Mouse (Mus musculus): ENCODE measurements around the gene Armc12.

Gene Armc12

DNA sequence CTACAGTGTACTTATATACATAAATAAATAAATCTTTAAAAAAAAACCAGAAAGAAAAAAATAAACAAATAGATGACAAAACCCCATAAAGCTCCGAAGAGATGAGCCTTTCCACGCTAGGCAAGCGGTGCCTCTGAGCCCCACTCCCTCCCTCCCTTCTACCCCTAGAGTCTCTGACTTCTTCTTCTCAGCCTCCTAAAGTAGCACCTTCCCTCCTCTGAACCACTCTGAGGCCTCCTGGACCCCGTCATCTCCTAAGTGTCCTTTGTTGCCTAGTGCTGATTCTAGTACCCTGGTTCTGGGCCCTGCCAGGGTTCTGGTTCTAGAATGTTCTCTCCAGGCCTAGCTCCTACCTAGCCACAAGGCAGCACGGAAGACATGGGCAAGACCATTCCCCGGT lies at the start of gene Armc12:
TSS of gene Armc12 (plus strand) at position 301 of the 400 bp plus-strand sequence.
- no peak for DNase-seq

DNA sequence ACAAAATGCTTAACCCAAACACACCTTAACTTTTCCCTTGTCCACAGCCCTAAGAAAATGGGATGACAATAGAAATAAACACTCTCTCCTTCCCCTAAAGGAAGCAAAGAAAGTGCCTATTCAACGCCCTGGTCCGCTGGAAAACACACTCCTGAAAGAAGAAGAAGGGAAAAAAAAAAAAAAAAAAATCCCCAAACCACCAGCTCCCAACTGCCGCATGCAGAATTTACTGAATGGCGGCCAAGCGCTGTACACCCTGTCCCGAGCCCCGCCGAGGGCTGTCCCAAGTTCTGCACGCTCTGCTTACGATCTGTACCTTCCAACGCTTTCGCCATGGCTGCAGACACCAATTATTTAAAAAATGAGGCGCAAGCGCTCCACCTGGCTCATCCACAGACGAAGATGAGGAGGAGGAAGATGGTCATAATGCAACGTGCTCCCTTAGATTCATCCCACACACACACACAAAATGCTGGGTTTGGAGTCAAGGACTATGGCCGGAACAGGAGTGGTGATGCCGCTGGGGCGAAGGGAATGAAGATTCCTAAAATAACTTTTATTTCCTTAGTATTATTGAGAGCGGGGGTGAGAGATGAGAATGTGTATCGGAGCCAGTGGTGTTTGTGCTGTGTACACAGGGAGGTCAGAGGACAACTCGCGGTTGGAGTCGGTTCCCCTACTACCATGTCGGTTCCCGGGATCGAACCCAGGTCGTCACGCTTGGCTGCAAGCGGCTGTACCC lies 45.7 kb upstream of the Armc12 start:
- DNase-seq, result no peak

DNA sequence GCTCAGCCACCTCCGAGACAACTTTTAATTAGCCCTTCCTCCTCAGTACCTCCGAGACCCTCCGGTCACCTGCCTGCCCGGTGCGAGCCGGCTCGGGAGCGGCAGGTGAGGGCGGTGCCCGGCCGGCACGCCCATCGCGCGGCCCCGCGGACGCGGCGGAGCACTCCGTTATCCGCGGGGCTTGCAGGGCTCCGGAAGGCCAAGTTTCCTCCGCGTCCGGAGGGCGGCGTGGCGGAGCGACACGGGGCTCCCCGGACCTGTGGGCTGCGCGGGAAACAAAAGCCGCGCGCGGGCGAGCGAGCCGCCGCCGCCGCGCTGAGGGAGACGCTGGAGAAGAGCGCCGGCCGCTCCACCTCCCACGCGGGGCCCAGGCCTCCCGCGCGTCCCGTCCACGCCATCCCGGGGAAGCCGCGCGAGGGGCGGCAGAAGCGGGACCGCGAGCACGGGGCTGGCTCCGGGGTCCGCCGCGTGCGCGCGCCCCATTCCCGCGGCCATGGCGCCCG lies 45.1 kb upstream of the Armc12 start:
- peak; percentile 78 for DNase-seq

DNA sequence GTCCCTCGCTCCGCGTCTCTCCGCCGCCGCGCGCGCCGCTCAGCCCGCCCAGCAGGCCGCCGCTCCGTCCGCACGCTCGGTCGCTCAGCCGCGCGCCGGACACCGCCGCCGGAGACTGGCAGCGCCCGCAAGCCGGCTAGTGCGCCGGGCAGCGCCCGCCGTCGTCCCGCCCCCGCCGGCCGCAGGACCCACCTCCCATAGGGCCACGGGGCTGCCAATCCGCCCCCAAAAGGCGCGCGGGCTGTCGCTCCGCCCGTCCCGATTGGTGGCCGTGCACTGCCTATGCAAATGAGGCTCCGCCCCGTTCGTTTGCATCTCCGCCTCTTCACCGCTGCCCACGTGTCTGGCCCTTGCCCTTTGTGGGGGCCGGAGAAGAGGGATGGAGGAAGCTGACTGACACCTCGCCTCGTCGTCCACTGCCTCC lies 44.6 kb upstream of the Armc12 start:
- peak; percentile 99 for DNase-seq

DNA sequence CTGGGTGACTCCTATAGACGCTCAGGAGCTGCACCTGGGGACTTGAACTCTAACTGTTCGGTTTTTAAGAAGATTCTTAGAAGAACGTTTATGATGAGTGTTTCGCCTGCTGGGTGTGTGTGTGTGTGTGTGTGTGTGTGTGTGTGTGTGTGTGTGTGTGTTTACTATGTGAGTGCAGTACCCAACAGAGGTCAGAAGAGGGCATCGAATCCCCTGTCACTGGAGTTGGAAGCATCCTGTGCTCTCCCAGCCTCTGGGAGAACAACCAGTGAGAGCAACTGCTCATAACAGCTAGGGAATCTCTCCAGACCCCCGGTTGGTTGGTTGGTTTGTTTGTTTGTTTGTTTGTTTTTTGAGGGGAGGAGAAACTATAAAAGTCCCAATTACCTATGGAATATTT lies 43.9 kb upstream of the Armc12 start:
- peak; percentile 46 for DNase-seq

DNA sequence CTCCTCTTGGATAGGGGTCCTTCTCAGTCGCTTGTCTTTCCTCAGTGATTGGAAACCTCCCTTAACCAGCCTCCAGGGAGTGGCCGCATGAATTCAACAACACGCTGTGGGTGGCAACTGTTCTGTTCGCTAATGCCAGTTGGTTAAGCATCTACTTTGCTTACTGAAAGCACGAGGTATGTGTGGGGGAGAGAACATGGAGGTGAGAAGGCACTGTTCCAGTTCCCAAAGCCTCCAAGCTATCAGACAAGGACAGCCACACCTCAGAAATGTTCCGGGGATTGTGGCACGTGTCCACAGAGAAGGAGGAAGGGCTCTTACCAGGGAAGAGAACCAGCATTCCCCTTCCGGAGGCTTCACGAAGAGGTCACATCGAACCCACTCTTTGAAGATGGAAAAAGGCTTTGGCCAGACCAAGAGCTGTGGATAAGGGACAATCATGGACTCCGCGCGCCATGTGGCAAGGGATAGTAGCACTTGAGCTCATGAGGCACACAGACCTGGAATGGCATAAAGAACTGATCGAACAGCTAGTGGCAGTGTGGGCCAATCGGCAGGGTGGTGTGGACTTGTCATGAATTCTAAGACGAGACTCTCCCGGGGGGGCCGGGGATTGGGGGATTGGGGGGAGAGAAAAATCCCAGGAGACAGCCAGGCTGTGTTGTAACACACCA lies 42.9 kb upstream of the Armc12 start:
- DNase-seq, result no peak

DNA sequence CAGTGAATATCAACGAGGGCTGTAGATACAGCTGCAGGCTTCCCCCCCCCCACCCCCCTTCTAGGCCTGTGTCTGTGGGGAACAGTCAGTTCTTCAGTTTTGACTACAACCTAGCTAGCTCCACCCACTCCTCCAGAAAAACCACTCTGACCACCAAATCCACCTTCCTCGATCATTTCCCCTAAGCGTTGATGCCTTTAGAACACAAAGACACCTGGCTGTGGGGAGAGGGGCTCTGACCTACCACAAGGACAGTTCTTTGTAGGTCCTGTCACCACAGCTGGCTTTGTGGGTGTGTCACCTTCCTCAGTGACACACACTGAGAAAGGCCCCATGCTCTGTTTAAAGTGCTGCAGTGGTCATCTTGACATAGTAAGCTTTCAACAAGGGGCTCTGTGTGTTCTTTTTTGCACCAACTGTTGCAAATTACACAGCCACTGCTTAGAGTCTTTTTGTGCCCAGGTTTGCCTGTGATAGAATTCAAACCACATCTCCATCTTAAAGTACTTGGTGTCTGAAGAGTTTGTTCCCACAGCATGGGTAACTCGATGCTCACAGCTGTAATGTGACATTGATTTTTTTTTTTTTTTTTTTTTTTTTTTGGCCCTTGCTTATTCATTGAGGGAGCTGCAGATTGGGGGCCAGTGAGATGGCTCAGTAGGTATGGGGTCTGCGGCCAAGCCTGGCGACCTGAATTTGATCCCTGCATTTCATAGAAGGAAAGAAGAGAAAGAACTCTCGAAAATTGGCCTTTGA lies 42.2 kb upstream of the Armc12 start:
- no peak for DNase-seq

DNA sequence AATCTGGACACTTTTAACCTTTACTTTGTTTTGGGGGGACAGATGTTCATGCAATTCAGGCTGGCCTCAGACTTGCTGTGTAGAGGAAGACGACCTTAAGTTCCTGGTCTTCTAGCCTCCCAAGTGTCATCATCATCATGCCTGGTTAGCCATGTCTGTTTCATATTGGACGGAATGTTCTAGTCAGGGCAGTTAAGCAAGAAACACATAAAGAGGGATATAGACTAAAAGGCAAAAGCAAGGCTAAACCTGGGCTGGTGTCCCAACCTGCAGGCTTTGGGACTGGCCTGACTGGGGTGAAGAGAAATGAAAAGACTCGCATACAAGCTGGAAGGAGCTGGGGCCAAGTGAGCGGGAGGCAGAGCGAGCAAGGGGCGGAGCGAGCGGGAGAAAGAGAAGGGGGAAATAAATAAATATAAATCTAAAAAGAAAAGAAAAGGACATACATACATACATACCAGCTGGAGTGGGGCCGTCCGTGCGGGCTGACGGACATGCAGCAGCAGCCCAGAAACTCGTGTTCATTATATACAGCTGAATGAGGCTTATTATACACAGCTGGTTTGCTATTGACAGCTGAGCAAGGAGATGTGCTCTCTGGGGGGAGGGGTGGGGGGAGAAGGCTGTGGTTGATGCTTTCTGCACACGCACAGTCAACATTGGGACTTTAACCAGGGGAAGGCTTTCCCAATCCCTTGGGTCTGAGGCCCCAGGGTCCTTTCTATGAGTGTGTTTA lies 39.4 kb upstream of the Armc12 start:
- peak; percentile 62 for DNase-seq

DNA sequence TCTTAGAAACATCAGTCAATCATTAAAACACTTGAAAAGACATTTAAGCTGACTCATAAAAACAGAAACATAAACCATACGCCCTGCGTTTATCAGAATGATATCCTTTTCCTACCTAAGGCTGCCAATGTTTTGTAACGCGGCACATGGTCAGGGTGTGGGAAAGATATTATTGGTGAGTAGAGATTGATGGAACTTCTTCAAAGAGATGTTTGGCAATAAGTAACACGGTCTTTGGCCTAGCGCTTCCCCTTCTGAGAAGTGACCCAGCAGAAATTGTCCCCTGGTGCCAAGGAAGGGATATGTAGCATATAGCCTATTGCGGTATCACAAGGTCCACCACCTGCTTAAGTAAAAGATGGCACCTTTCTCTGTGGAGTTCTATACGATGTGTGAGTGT lies 34.8 kb upstream of the Armc12 start:
- DNase-seq, result no peak

DNA sequence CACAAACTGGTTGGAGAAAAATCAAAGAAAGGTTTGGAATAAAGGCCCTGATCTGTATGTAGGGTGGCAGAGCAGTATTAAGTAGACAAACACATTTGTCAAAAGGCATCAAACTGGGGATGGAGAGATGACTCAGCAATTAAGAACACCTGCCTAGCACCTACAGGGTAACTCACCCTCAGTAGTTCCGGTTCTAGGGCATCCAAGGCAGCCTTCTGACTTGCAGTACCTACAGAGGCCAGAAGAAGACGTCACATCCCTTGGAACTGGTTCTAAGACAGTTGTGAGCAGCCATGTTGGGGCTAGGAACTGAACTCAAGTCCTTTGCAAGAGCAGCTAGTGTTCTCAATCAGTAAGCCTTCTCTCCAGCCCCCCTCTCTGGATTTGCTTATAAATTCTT lies 31.4 kb upstream of the Armc12 start:
- no peak for DNase-seq

DNA sequence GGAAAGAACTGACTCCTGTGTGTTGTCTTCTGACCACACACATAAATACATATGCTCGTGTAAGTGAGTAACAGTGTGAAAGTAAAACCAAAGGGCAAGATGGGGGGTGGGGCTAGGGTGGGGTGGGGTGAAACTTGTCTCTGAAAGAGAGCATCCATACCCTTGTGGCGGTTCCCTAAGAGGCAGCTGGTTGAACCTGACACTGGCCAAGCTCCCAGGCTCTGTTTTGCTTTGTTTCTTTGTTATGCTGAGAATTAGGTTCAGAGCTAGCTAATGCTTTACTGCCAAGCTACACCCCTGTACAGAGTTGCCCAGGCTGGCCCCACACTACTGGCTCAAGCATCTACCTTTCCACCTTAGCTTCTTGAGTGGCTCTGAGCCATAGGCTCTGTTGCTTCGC lies 30.1 kb upstream of the Armc12 start:
- DNase-seq, result no peak

DNA sequence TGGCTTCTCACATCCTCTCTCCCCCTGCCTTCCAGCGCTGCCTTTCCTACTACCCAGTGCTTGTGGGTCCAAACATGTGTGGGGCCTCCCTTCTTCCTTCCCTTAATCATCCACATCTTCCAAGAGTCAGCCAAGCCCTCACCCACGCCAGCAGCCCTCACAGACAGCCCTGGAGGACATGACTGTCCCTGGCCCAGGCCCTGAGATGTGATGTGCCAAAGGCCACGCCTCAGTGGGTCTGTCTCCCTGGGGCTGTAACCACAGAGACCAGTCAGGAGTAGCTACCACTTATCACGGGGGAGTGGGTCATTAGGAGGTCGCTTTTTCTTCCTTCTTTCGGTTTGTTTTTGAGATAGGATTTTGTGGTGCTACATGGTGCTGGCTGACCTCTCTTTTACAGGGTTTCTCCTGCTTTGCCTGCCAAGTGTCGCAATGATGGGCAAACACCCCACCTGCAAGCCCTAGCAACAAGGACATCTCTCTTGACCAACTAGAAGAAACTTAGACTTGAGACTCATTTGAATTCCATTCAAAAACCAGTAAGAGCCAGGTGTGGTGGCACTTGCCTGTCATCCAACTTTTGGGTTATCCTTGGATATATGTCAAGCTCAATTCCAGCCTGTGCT lies 28.3 kb upstream of the Armc12 start:
- DNase-seq, result no peak

DNA sequence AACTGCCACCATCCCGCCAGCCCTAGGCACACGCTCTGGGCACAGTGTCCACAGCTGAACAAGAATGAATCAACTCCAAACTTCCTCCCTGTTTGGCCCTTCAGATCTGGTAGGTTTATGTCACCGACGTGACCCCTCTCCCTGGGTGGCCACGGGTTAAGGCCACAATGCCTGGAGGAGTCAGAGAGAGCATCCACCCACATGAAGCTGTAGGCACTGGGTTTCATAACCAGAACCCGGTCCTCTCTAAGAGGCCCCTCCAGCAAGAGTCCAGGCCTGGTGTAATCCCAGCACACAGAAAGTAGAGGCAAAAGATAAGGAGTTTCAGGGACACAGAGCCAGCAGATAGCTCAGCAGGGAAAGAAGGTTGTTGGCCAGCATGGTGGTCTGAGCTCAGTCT lies 26.4 kb upstream of the Armc12 start:
- no peak for DNase-seq

DNA sequence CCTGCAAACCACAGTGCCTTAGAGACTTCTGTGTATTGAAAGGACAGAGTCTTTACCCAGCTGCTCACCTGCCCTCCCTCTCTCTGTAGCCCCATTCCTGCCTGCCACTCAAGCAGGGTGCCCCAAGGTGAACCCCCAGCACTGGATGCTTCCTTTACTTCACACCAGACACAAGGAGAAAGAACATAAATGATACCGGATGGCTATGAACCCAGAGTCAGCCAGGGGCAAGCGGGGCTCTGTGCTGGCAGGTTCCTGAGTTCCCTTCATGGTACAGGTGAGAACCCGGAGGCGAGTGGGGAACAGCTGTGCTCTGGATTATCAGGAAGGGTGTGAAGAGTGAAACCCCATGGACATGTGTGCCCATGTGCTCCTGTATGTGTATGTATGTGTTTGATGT lies 25.0 kb upstream of the Armc12 start:
- DNase-seq, result no peak

DNA sequence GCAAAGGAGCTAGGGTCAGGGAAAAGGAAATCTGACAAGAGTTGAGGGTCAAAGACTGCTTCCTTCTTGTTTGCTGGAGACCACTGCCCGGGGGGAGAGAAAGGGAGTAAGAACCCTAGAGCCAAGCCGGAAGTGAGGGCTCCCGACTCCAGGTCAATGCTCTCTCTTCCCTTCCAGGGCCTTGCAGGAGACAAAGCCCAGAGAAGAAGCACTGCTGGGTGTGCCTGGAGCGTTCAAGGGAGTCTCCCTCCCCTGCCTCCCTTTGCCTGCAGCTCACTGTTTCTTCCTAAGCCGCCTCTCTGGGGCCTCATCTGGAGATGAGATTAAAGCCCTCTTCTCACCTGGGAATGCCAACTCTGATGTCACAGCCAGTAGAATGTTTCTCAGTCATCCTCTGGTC lies 23.7 kb upstream of the Armc12 start:
- no peak for DNase-seq

DNA sequence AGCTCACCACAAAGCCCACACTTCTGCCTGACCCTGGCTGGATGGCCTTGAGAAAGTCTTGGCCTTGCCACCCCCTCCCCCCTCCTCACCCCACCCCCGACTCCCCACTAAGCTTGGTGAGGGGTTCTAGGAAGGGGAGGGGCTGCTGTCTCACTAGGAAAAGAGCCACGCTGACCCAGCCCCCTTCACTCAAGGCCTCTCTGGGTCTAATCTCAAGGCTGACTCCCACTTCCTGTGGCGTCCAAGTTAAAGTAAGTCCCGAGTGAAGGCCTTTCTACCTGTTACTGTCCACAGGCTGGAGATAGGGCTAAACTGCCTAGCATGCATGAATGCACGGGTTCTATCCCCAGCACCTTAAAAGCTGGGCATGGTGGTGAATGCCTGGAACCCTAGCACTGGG lies 23.1 kb upstream of the Armc12 start:
- DNase-seq, result no peak

DNA sequence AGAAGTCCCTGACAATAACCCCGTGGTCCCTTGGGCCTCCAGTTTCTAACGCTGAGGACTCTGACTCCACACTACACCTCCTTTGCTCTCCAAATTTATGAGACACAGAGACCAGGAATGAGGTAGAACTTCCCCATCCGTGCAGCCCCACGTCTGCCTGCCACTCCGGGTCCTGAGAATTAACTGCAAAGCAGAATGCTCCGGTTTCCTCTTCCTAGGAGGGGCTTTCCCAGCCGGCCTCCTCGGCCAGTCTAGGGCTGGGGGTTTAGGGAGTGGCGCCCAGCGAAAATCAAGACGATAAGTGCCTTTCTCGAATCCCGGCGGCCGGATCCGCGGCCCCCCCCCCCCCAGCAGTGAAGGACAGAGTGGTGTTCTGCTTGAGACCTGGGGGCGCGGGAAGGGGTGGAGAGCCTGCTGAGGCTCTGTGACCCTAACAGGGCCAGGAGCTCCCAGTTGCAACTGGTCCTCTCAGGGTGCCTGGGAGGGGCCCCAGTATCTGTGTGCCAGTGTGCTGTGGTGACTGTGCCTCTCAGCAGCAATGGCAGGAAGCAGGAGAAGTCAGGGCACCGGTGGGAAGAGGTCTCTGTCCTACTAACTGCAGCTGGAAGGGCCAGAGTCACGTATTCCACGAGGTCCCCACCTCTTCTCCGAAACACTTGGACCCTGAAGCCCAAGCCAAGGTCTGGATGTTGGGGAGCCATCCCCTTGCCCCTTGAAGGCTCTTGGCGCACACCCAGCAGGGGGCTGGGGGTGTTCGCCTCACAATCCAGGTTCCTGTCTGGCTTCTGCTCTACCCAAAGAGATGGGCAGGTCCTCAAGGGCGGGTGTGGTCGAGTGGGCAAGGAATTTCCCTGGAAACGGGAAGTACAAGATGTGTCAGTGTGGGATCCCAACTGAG lies 19.9 kb upstream of the Armc12 start:
- no peak for DNase-seq

DNA sequence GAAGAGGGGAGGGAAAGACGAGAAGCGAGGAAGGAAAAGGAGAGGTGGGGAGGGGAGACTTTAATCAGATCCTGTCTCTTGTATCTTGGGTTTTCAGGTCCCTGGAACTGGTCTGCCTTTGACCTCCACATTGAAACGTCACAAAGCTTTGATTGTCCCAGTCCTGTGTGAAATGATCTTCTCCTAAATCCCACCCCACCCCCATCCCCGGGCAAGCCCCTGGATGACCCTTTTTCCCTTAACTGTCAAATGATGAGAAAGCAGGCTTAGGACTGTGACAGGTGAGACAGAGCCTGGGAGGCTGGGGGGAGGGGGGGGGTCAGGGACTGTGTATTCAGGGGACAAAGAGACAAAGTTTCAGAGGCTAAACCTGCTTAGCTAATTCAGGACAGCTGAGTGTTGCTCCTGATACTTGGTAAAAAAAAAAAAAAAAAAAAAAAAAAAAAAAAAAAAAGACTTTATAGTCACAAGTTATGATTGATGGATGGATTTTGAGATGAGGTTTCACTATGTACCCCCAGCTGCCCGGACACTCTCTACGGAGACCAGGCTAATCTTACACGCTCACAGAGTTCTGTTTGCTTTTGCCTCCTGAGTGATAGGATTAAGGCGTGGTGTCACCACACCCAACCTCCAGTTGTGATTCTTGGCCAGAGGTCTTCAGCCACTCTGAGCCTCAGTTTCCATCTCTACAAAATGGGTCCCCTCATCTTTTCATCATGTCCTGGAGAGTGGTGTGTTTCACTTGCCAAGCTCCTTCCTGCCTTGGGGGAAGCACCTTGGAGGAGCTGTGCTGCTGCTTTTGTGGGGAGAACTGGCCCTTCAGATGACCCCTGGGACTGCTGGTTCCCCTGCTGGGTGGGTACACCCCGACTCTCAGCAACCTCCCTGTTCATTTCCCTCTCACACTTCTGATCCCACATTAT lies 18.7 kb upstream of the Armc12 start:
- DNase-seq, result peak; percentile 41

DNA sequence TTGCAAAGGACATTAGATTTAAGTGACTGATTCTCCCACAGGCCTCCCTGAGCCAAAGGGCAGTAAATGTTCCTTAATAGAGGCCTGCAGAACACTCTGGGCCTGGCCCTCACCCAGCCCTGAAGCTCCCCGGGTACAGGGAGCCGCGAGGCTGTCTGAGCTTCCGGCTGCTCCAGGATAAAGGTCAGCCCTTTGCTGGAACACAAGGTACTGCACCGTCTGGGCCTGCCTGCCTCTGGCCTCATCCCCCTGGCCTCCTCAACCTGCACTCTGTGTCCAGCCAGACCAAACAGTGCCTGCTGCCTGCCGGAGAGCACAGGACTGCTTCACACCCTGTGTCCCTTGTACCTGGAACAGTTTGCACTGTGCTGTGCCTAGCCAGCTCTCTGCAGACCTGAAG lies 17.9 kb upstream of the Armc12 start:
- DNase-seq, result peak; percentile 32

DNA sequence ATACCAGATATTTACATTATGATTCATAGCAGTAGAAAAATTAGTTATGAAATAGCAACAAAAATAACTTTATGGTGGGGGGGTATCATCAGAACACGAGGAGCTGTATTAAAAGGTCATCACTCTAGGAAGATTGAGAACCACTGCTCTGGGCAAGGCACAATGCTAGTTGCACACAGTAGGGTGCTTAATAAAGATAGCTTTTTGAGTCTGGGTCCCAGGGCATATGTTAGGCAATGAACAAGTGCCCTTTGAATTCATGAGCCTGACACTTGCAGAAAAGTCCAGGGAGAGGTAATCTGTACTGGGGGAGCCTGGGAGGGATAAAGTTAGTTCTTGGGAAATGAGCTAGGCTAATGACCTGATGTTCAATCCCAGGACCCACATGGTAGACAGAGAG lies 17.3 kb upstream of the Armc12 start:
- no peak for DNase-seq

Measured in retina, postnatal 1 day (tissue).